Mouse (Mus musculus) Muller cell, postnatal 12 days (primary cell): ENCODE results near the gene Gsx1.

Source experiments
- DNase-seq: peaks from one replicate; pipeline ENCODE4 v3.0.0-alpha.2; 2015; ENCODE audit errors: inconsistent ontology term

Gsx1 gene

DNA sequence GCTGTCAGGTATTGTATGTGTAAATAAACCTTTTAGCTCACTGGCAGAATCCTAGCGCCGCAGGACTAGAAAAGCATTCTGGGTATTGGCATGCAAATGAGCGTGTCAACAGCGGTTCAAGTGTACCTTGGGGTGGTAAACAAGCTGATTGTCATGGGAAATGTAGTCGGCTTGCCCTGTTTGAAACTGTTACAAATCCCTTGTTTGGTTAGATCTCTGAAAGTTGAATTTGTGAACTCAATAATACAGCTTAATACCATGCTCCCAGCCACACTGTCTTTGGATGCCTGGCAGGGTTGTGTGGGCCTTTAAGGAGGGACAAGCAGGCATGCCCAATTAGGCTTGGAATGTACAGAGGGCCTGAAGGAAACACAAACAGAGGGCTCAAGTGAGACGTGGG, 16.4 kb downstream of the Gsx1 start:
- no peak for DNase-seq

DNA sequence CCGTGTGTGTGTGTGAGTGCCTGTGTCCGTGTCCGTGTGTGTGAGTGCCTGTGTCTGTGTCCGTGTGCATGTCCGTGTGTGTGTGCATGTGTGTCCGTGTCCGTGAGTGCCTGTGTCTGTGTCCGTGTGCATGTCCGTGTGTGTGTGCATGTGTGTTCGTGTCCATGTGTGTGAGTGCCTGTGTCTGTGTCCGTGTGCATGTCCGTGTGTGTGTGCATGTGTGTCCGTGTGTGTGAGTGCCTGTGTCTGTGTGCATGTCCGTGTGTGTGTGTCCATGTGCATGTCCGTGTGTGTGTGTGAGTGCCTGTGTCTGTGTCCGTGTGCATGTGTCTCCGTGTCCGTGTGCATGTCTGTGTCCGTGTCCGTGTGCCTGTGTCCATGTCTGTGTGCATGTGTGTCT, 19.4 kb downstream of the Gsx1 start:
- no peak for DNase-seq

DNA sequence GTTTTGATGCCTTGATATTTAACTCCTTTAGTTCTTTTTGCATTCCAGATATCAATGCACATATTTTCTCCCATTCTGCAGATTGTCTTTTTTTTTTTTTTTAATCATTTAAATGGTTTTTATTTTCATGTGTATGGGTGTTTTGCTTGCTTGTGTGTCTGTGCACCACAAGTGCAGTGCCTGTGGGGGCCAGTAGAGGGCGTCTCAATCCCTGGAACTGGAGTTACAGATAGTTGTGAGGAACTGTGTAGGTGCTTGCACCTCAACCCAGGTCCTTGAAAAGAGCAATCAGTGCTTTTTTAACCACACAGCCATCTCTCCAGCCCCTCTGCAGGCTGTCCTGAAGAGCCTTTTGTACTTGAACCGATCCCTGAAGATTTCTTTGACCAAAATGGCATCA, 20.0 kb downstream of the Gsx1 start:
- no peak for DNase-seq

DNA sequence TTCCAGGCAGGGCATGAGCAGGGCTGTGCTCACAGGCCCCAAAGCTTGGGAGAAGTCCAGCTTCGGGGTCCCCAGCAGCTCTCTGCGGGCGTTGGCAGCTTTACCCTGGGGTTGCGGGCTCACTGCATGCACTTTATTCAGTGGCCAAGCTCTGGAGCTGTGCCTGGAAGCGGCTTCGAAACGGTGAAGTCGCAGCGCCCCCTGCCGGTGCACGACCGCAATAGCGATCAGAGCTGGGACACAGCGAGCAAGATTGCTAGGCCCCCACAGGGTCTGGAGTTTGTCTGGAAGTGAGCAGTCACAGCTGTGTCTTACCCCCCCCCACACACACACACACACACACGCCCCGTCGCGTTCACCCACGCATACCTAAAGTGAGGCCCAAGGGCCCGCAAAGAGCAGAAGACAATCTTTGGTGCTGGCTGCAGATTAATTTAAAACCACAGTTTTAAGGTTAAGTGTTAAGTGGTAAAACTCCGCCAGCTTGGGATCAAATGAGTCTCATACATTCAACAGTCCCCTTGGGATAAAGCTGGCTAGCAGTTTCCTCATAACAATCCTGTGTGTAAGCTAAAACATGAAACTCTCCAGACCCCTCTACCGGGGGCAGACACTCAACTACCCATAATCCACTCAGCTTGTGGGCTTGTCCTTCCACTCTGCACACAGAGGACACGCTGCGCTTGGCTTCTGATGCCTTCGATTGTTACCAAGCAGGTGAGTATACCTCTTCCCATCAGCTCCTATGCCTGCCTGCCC, 39.0 kb downstream of the Gsx1 start:
- peak; percentile 81 for DNase-seq

DNA sequence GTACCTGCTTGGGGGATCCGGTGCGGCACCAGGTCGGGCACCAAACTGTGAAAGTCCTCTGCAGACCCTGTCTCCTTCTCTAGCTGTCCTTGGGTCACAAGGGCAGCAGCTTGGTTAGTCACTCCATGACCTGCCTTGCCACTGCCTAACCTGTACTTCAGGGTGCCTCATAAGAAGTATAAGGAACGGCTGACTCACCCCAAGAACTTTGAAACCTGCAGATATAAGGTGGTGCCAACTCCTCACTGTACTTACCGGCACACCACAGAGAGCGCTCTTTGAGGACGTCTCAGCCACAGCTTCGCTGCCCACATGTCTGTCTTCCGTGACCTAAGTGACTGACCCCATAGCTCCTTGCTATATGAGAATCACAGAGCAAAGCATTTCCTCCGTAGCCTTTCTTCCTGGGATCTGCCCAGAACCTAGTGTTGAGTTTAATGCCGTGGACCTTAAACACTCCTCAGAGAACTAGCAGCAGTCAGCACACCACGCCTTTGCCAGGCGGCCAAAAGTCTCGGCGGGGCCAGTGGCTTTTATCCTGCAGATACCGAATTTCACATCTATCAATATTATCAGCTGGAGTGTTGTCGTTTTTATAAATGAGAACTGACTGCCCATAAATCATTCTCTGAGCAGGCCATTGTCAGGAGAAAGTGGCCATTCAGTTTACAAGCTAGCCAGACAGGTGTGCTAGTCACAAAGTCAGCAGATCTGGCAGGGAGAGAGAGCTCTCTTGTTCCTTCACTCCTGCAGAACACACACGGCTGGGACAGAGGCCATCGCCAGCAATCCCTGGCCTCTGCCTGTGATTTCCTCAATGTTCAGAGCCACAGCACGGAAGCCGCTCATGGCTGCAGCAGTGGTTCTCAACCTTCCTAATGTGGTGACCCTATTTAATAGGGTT, 47.2 kb downstream of the Gsx1 start:
- DNase-seq, result no peak
